Mouse (Mus musculus) small intestine, adult 2 months (tissue): Measurements from ENCODE around the gene Svbp. TPM values are rescaled to one million over a fixed set of nuclear protein-coding genes. Genes with fewer than 3 reads are reported as not detected.

ENCODE experiments used
- H3K27ac ChIP-seq: fragments of 200-500 bp; 2 replicates; pipeline ENCODE4 v1.5.1; 2012; ENCODE audit warnings: low read depth, low read length, control low read depth, inconsistent platforms; ENCODE audit not compliant: insufficient read depth
- H3K27me3 ChIP-seq: fragments of 200-500 bp; 2 replicates; pipeline ENCODE4 v1.6.1; 2012; ENCODE audit warnings: mild to moderate bottlenecking, moderate library complexity, low read length, inconsistent platforms; ENCODE audit not compliant: control insufficient read depth, insufficient read depth
- H3K36me3 ChIP-seq: fragments of 200-500 bp; 2 replicates; pipeline ENCODE4 v1.6.1; 2012; ENCODE audit warnings: mild to moderate bottlenecking, low read length, control low read depth, inconsistent platforms; ENCODE audit not compliant: control insufficient read depth, insufficient read depth
- H3K4me1 ChIP-seq: fragments of 200-500 bp; 2 replicates; pipeline ENCODE4 v1.6.1; 2012; ENCODE audit warnings: low read length, inconsistent platforms, mixed read lengths; ENCODE audit not compliant: control insufficient read depth, insufficient read depth, insufficient read length
- H3K4me3 ChIP-seq: fragments of 200-500 bp; 2 replicates; pipeline ENCODE4 v1.5.1; 2012; ENCODE audit warnings: low read depth, mild to moderate bottlenecking, control low read depth, inconsistent platforms, low read length, moderate library complexity
- CTCF ChIP-seq: fragments of 200-500 bp; IDR thresholded peaks from 2 replicates; pipeline ENCODE4 v1.5.1; 2012; ENCODE audit warnings: low read depth, mild to moderate bottlenecking, control low read depth, inconsistent platforms, low read length, moderate library complexity, mixed read lengths; ENCODE audit not compliant: insufficient replicate concordance, insufficient read length; ENCODE audit errors: extremely low read depth
- POLR2A ChIP-seq: fragments of 200-500 bp; IDR thresholded peaks from 2 replicates; pipeline ENCODE4 v1.6.1; 2012; ENCODE audit warnings: low read depth, mild to moderate bottlenecking, control low read depth, inconsistent platforms, low read length, moderate library complexity
- WGBS: fragments of 180-500 bp; shearing (Covaris S2); methylation state at CpG from one replicate; pipeline ENCODE4 v1.1.7; 2018; 5-methylcytosine and 5-hydroxymethylcytosine counted together
- polyA plus RNA-seq: library from polyadenylated mRNA; depleted of rRNA; stranded (reverse); fragments of >200 nt; gene quantifications from 2 replicates; pipeline ENCODE4 v1.2.3, GENCODE M21; 2012

Svbp gene
- polyA plus RNA-seq, 1 experiment = 17.0 TPM

DNA sequence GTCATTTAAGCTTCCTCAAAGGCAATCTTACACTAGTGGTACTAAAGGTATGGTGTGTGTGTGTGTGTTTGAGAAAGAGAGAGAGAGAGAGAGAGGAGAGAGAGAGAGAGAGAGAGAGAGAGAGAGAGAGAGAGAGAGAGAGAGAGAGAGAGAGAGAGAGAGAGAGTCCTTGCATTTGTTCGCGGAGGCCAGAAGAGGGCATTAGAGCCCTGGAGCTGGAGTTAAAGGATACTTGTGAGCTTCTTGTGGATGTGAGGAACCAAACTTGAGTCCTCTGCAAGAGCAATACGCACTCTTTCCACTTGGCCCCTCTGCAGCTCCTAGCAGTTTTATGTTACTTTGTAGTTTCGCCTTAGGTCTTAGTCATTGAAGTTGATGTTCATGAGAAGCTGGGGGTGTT, 32.1 kb upstream of the Svbp start:
- no peaks in the 10 kb centered on the region for H3K36me3 ChIP-seq

DNA sequence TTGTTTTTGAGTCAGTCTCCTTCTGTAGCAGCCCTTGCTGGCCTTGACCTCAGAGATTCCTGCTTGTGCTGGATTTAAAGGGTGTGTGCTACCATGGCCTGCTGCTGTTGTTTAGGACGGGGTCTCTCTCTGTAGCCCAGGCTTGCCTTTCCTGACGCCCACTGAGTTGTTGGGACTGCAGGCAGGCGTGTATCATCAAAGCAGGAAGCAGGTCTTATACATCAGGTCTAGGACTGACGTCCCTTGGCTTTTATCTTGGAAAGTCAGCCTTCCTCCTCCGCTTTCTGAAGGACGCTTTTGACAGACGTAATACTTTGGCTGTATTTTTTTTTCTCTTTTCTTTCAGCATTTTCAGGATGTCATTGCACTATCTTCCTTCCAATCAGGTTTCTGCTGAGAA, 29.2 kb upstream of the Svbp start:
- TF ChIP-seq POLR2A (no peak), CTCF (no peak)
- 0 out of 2 replicates have a peak, but pooled peaks cover 8% of the 10 kb centered on the region for H3K36me3 ChIP-seq
- H3K4me1 ChIP-seq = no peaks in the 10 kb centered on the region
- no peaks in the 10 kb centered on the region for H3K27me3 ChIP-seq
- 75% methylated on average over 7 of the region's 7 CpGs for WGBS
- no peak overlapping the region for H3K4me3 ChIP-seq
- H3K27ac ChIP-seq = no peak overlapping the region

More for the DNA sequence above, 32.1 kb upstream of the Svbp start:
- Histone ChIP-seq H3K27me3 (no peaks in the 10 kb centered on the region), H3K27ac (no peak overlapping the region), H3K4me1 (no peaks in the 10 kb centered on the region), H3K4me3 (no peak overlapping the region)
- 81% methylated on average over 4 of the region's 4 CpGs for WGBS
- TF ChIP-seq POLR2A = no peak
- TF ChIP-seq CTCF = no peak

DNA sequence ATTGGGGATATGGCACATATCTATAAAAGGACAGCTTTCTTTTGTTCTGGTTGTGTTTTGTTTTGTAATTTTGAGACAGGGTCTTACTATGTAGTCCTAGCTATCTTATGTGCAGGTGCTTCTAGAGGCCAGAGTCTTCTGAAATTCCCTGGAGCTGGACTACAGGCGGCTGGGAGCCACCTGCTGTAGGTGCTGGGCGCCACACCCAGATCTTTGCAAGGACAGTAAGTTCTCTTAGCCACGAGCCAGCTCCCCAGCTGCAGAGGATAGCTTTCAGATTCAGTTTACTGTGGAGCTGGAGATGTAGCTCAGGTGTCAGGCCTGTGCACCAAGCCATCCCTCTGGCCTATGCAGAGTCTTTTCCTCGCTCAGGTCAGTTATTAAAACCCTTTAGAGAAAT, 28.0 kb upstream of the Svbp start:
- 45% methylated on average over 4 of the region's 4 CpGs for WGBS
- H3K4me3 ChIP-seq = no peak overlapping the region
- H3K27ac ChIP-seq = no peak overlapping the region
- H3K36me3 ChIP-seq = 0 out of 2 replicates have a peak, but pooled peaks cover 8% of the 10 kb centered on the region
- no peaks in the 10 kb centered on the region for H3K27me3 ChIP-seq
- TF ChIP-seq CTCF (no peak), POLR2A (no peak)
- H3K4me1 ChIP-seq = no peaks in the 10 kb centered on the region

DNA sequence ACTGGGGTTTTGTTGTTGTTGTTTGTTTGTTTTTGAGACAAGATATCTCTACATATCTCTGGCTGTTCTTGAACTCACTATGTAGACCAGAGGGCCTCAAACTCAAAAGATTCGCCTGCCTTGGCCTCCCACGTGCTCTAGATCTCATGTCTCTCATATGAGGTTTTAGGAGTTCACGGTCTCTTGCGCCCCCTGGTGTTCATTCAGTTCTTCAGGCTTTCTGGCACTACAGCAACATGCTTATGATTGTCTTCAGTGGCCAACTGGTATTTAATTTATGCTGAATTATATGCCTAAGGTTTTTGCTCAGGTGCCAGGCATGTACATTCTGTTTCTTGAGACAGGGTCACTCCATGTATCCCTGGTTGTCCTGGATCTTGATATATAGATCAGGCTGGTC, 27.4 kb upstream of the Svbp start:
- WGBS = 4% methylated on average over 4 of the region's 4 CpGs
- H3K27me3 ChIP-seq = no peaks in the 10 kb centered on the region
- no peak overlapping the region for H3K27ac ChIP-seq
- TF ChIP-seq CTCF = peak; percentile 67; the same call in 1 of the 2 replicates
- TF ChIP-seq POLR2A = no peak
- no peaks in the 10 kb centered on the region for H3K4me1 ChIP-seq
- no peak overlapping the region for H3K4me3 ChIP-seq
- H3K36me3 ChIP-seq = 0 out of 2 replicates have a peak, but pooled peaks cover 8% of the 10 kb centered on the region

DNA sequence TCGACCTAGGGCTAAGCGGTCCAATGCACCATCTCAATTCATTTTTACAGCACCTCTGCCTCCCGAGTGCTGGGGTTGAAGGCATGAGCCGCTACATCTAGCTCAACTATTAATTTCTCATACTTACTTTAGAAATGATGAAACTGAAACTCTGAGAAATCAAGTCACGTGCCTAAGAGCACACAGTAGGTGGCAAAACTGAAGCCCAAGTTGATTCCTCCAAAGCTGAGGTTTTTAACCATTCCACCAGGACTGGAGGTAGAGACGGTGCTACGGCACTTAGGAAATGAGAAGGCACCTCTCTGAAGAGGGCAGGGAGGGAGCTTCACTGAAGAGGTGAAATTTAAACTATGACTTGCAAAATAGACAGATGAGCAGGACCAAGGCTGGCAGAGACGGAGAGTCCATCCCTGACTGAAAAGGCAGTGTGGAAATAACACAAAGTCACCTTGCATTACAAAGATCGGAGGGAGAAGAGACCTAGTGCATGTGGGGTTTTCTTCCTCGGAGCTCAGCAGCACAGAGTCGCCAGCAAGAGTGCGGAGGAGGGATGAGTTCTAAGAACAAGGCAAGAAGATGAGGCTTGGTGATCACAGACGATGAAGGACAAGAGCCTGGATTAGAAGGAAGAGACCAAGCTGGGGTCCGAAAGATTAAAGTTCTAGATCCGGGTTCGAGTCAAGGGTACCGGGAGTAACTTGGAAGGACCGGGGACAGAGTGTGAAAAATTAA, 22.0 kb upstream of the Svbp start:
- TF ChIP-seq POLR2A (no peak), CTCF (no peak)
- H3K4me3 ChIP-seq = peak overlapping the region; percentile 80
- 0 out of 2 replicates have a peak, but pooled peaks cover 8% of the 10 kb centered on the region for H3K36me3 ChIP-seq
- no peaks in the 10 kb centered on the region; the same call in 1 of the 2 replicates for H3K4me1 ChIP-seq
- WGBS = 27% methylated on average over 18 of the region's 18 CpGs
- no peaks in the 10 kb centered on the region for H3K27me3 ChIP-seq
- no peak overlapping the region for H3K27ac ChIP-seq

DNA sequence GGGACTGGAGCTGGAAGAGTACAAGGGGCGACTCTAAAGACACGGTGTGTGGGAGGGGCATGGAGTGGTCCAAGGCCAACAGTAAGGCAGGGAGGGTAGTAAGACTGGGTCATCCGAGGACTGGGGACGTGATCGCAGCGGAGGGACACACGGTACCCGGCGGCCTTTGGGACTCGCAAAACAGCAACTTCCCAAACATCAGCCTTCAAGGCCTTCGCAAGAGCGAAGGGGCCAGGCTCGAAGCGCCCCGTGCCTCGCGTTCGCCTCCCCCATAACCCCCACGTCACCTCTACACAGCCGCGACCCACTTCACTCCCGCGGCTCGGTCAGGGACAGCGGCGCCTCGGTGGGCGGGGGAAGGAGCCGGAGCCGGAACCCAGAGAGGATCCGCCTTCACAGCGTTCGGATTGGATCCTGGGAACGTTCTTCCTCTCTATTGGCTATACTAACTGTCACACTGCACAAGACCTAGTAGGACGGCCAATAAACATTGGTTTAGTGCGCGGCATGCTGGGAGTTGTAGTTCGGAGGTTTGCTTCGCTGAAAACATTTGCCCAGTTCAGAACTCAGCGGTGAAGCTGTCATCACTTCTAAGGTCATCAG, 21.2 kb upstream of the Svbp start, which contains the start of gene Zfp691:
TSS of gene Zfp691 (minus strand) at position 345 of the 603 bp plus-strand sequence.
- WGBS = under 1% methylated on average over 40 of the region's 40 CpGs
- Histone ChIP-seq H3K4me1 (no peaks in the 10 kb centered on the region; the same call in 1 of the 2 replicates), H3K4me3 (peak within 1 kb of the TSS; percentile 80), H3K27me3 (no peaks in the 10 kb centered on the region), H3K36me3 (0 out of 2 replicates have a peak, but pooled peaks cover 8% of the 10 kb centered on the region), H3K27ac (peak within 1 kb of the TSS; percentile 32)
- peak; percentile 71; the same call in 1 of the 2 replicates for TF ChIP-seq POLR2A
- TF ChIP-seq CTCF = no peak

DNA sequence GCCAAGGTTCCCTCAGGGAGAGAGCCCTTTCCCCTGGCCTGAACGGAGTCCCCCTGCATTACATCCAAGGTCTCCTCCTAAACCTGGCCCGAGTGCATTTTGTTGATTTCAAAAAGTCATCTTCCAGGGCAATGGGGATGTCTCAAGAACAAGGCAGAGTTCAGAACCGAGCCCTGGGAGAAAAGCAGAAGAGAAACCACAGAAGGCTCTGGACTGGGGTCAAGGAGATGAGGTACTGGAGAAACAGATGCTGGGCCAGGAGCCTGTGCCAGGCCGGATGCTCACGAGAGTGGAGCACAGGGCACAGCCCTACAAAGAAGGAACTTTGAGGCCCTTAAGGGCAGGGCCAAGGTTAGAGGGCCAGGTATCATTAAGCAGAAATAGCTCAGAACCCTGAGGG, 17.4 kb upstream of the Svbp start:
- WGBS = 59% methylated on average over 5 of the region's 5 CpGs

More for the DNA sequence above, 17.4 kb upstream of the Svbp start:
- H3K36me3 ChIP-seq = no peaks in the 10 kb centered on the region
- peak overlapping the region; percentile 17; the same call in 1 of the 2 replicates for H3K27ac ChIP-seq
- no peak for TF ChIP-seq CTCF
- no peak for TF ChIP-seq POLR2A
- H3K4me3 ChIP-seq = no peak overlapping the region
- H3K27me3 ChIP-seq = no peaks in the 10 kb centered on the region
- no peaks in the 10 kb centered on the region; the same call in 1 of the 2 replicates for H3K4me1 ChIP-seq
